Mouse (Mus musculus): Measurements from ENCODE around the gene Csf1. TPM values are rescaled to one million over a fixed set of nuclear protein-coding genes. Genes with fewer than 3 reads are reported as not detected.

The Csf1 gene
- total and polyA plus RNA-seq, 3 experiments: 0.12 to 0.19 TPM; not detected in 1

DNA sequence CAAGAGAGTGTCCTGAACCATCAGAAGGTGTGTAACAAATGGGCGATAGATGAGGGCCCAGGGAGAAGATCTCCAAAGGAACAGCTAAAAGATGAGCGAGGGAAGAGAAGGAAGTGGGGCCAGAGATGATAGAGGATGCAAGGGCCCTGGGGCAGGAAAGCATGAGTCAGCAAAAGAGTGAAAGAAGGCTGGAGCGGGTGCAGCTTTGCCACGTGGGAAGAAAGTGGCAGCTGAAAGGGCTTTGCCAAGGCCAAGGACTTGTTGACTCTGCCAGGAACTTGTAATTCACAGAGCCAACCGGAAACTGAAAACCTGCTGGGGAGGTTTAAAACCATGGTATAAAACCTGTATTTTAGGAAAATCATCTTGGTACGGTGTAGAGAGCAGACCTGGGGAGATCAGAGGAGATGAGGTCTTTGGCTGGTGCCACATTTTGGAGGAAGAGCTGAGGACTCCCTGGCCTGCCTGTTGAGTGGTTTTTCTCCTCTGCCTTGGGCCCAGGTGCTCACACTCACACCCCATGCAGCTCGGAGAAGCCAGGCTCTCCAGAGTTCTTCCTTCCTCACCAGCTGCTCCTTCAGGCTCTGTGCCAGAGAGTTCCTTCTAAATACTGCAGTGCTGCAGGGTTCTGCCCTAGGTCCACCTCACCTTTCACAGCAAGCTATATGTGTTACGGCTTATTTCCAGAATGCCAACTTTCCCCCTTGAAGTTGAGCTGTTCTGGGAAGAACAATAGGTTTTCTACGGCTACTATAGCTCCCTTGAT is 9.3 kb downstream of the Csf1 start:
- Histone ChIP-seq H3K4me1 (ENCODE audit: control insufficient read depth in 1 of 2, insufficient read depth in 2 of 2, low read length in 2 of 2) (no peaks in the 10 kb centered on the region), H3K4me3 (ENCODE audit: control insufficient read depth in 1 of 2, insufficient read depth in 1 of 2, low read depth in 2 of 2, low read length in 2 of 2) (no peak overlapping the region), H3K36me3 (ENCODE audit: control insufficient read depth in 1 of 2, insufficient read depth in 2 of 2, low read length in 2 of 2) (no peaks in the 10 kb centered on the region), H3K27me3 (ENCODE audit: control insufficient read depth in 1 of 2, insufficient read depth in 2 of 2, low read length in 2 of 2) (no peaks in the 10 kb centered on the region; a peak in 2 of 4 replicates), H3K27ac (ENCODE audit: control insufficient read depth, low read depth, low read length) (no peak overlapping the region), H3K9me3 (replicated peaks; ENCODE audit: insufficient read depth, low read length) (no peaks in the 10 kb centered on the region), H3K79me2 (ENCODE audit: control insufficient read depth, insufficient read depth, low read length, poor library complexity) (no peaks in the 10 kb centered on the region), H3K9ac (ENCODE audit: control insufficient read depth, low read depth, low read length, poor library complexity, severe bottlenecking) (no peak overlapping the region)
- TF ChIP-seq MAZ (IDR thresholded peaks at IDR 0.05; ENCODE audit: low read depth, low read length): no peak
- no peak for TF ChIP-seq MEF2A (IDR thresholded peaks at IDR 0.05; ENCODE audit: extremely low read depth, insufficient replicate concordance, low read depth, low read length, poor library complexity, severe bottlenecking)
- no peak for TF ChIP-seq NRF1 (IDR thresholded peaks at IDR 0.05; ENCODE audit: insufficient read depth, low read depth, low read length, poor library complexity, severe bottlenecking)
- no peak for TF ChIP-seq TAL1 (IDR thresholded peaks at IDR 0.05; ENCODE audit: low read length)
- TF ChIP-seq UBTF (IDR thresholded peaks at IDR 0.05; ENCODE audit: borderline replicate concordance, insufficient read depth, low read depth, low read length): no peak
- no peak for TF ChIP-seq ETS1 (IDR thresholded peaks at IDR 0.05; ENCODE audit: low read depth, low read length)
- TF ChIP-seq ZC3H11A (IDR thresholded peaks at IDR 0.05; ENCODE audit: low read depth, low read length): no peak
- no peak for TF ChIP-seq HCFC1 (IDR thresholded peaks at IDR 0.05; ENCODE audit: low read depth, low read length)
- TF ChIP-seq GATA1 (IDR thresholded peaks at IDR 0.05; ENCODE audit: low read depth, low read length): no peak
- TF ChIP-seq USF1 (IDR thresholded peaks at IDR 0.05; ENCODE audit: low read depth, low read length): no peak
- no peak for TF ChIP-seq GABPA (IDR thresholded peaks at IDR 0.05; ENCODE audit: low read depth, low read length)
- TF ChIP-seq ZNF384 (IDR thresholded peaks at IDR 0.05; ENCODE audit: low read depth, low read length): no peak
- TF ChIP-seq TCF12 (IDR thresholded peaks at IDR 0.05; ENCODE audit: low read depth, low read length): no peak
- no peak for TF ChIP-seq CHD1 (IDR thresholded peaks at IDR 0.05; ENCODE audit: low read depth, low read length)
- no peak for TF ChIP-seq POLR2AphosphoS2 (IDR thresholded peaks at IDR 0.05; ENCODE audit: low read length)
- TF ChIP-seq KAT2A (conservative IDR thresholded peaks at IDR 0.05; ENCODE audit: low read depth, low read length): no peak
- peak; percentile 8 for DNase-seq (ENCODE audit: low read depth, low spot score)

DNA sequence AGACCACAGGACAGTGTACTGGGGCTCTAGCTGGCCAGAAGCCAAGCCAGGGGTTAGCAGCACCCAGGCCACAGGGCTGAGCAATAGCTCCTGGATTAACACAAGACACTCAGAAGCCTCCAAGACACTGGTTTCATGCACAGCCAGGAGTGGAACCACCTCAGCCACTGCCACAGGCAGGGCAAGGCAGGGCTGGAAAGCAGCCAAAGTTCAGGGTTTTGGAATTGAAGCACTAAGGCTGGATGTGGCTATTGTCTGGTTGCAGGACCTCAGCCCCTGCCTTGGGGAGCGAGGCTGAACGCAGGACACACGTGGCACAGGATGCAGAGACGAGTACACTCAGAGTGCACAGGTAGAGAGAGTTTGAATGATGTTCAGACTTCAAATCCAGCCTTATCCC is 10.8 kb downstream of the Csf1 start:
- H3K36me3 ChIP-seq (ENCODE audit: control insufficient read depth in 1 of 2, insufficient read depth in 2 of 2, low read length in 2 of 2): no peaks in the 10 kb centered on the region
- H3K4me1 ChIP-seq (ENCODE audit: control insufficient read depth in 1 of 2, insufficient read depth in 2 of 2, low read length in 2 of 2): no peaks in the 10 kb centered on the region
- H3K27me3 ChIP-seq (ENCODE audit: control insufficient read depth in 1 of 2, insufficient read depth in 2 of 2, low read length in 2 of 2): no peaks in the 10 kb centered on the region; a peak in 2 of 4 replicates
- H3K9ac ChIP-seq (ENCODE audit: control insufficient read depth, low read depth, low read length, poor library complexity, severe bottlenecking): no peak overlapping the region
- no peak overlapping the region for H3K4me3 ChIP-seq (ENCODE audit: control insufficient read depth in 1 of 2, insufficient read depth in 1 of 2, low read depth in 2 of 2, low read length in 2 of 2)
- DNase-seq (ENCODE audit: low read depth, low spot score): no peak
- no peak overlapping the region for H3K27ac ChIP-seq (ENCODE audit: control insufficient read depth, low read depth, low read length)
- H3K9me3 ChIP-seq (replicated peaks; ENCODE audit: insufficient read depth, low read length): no peaks in the 10 kb centered on the region
- no peak for TF ChIP-seq TBP (IDR thresholded peaks at IDR 0.05; ENCODE audit: low read depth, low read length)
- no peak for TF ChIP-seq E2F4 (IDR thresholded peaks at IDR 0.05; ENCODE audit: borderline replicate concordance, low read depth, low read length)
- TF ChIP-seq SMC3 (IDR thresholded peaks at IDR 0.05; ENCODE audit: low read depth, low read length): no peak
- TF ChIP-seq POLR2AphosphoS5 (IDR thresholded peaks at IDR 0.05; ENCODE audit: borderline replicate concordance, low read depth, low read length): no peak
- no peak for TF ChIP-seq MYC (IDR thresholded peaks at IDR 0.05; ENCODE audit: low read depth, low read length)
- TF ChIP-seq UBTF (IDR thresholded peaks at IDR 0.05; ENCODE audit: borderline replicate concordance, insufficient read depth, low read depth, low read length): no peak
- no peak for TF ChIP-seq SIN3A (IDR thresholded peaks at IDR 0.05; ENCODE audit: low read length)
- no peak for TF ChIP-seq RAD21 (IDR thresholded peaks at IDR 0.05; ENCODE audit: low read depth, low read length)
- TF ChIP-seq USF2 (IDR thresholded peaks at IDR 0.05; ENCODE audit: borderline replicate concordance in 1 of 2, insufficient read depth in 1 of 2, low read depth in 1 of 2, low read length in 2 of 2): no peak
- no peak for TF ChIP-seq KAT2A (conservative IDR thresholded peaks at IDR 0.05; ENCODE audit: low read depth, low read length)
- TF ChIP-seq NRF1 (IDR thresholded peaks at IDR 0.05; ENCODE audit: insufficient read depth, low read depth, low read length, poor library complexity, severe bottlenecking): no peak
- TF ChIP-seq HCFC1 (IDR thresholded peaks at IDR 0.05; ENCODE audit: low read depth, low read length): no peak
- TF ChIP-seq MXI1 (IDR thresholded peaks at IDR 0.05; ENCODE audit: low read depth, low read length): no peak
- no peak for TF ChIP-seq ZNF384 (IDR thresholded peaks at IDR 0.05; ENCODE audit: low read depth, low read length)
- no peak for TF ChIP-seq MAX (IDR thresholded peaks at IDR 0.05; ENCODE audit: low read length)
- no peak for TF ChIP-seq ZMIZ1 (IDR thresholded peaks at IDR 0.05; ENCODE audit: low read depth, low read length)
- H3K79me2 ChIP-seq (ENCODE audit: control insufficient read depth, insufficient read depth, low read length, poor library complexity): no peaks in the 10 kb centered on the region

Data from MEL (cell line).